Mouse (Mus musculus): Measurements from ENCODE around the gene Mageb18.

DNA sequence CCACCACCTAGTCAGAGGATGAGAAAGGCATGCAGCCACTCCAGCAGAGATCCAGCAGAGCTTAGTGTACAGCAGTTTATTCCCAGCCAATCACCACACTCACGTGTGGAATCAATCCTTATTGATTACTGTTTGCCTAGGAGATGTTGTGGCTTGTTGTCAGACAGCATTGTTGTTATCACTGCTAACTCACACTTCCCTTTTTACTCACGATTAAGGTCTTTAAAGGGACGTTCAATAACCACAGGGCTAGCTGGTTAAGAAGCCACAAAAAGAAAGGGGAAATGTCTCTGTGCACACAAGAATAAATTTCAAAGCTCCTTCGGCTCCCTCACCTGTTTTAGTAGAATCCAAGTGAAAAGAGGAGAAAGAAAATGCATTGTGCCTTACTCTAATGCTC, 134.6 kb downstream of the Mageb18 start:
- TF ChIP-seq CTCF (IDR thresholded peaks at IDR 0.05; ENCODE audit: borderline replicate concordance, control insufficient read depth, extremely low read depth, insufficient read depth, low read length, poor library complexity) (no peak), POLR2A (IDR thresholded peaks at IDR 0.05; ENCODE audit: control insufficient read depth, extremely low read depth, insufficient read depth, low read length, poor library complexity) (no peak)
